Mouse (Mus musculus) limb, embryonic 10.5 days (tissue): Measurements from ENCODE around the gene Fbxl4. TPM values are rescaled to one million over a fixed set of nuclear protein-coding genes. Genes with fewer than 3 reads are reported as not detected.
A peak's percentile ranks its signal among the peaks of the same experiment; 100 is the strongest.

Experiments used
- DNase-seq: peaks from one replicate; pipeline ENCODE4 v3.0.0-alpha.2; 2017; ENCODE audit warnings: low spot score
- H3K27ac ChIP-seq: fragments of 300-500 bp; sonication (generic); 2 replicates; pipeline ENCODE4 v1.5.1; 2016; ENCODE audit warnings: mild to moderate bottlenecking
- H3K27me3 ChIP-seq: fragments of 300-500 bp; sonication (generic); 2 replicates; pipeline ENCODE4 v1.6.1; 2016; ENCODE audit warnings: low read depth, mild to moderate bottlenecking; ENCODE audit not compliant: poor library complexity, severe bottlenecking
- H3K36me3 ChIP-seq: fragments of 300-500 bp; sonication (generic); 2 replicates; pipeline ENCODE4 v1.6.1; 2016; ENCODE audit warnings: mild to moderate bottlenecking, moderate library complexity
- H3K4me1 ChIP-seq: fragments of 300-500 bp; sonication (generic); 2 replicates; pipeline ENCODE4 v1.6.1; 2016
- H3K4me3 ChIP-seq: fragments of 300-500 bp; sonication (generic); 2 replicates; pipeline ENCODE4 v1.5.1; 2016; ENCODE audit warnings: mild to moderate bottlenecking, moderate library complexity
- H3K9me3 ChIP-seq: fragments of 300-500 bp; sonication (generic); replicated peaks from 2 replicates; pipeline ENCODE4 v1.6.1; 2016; ENCODE audit warnings: mild to moderate bottlenecking
- WGBS: fragments of 180-500 bp; shearing (Covaris S2); methylation state at CpG from one replicate; pipeline ENCODE4 v1.1.7; 2016; 5-methylcytosine and 5-hydroxymethylcytosine counted together
- polyA plus RNA-seq: library from polyadenylated mRNA; unstranded; fragments of >200 nt; fragmentation: Nextera tagmentation; extraction: Ambion mirVana; gene quantifications from 2 replicates; pipeline ENCODE4 v1.2.1, GENCODE M21; 2016

Gene Fbxl4
- polyA plus RNA-seq, 1 experiment from 2014 or later: 7.0 TPM

DNA sequence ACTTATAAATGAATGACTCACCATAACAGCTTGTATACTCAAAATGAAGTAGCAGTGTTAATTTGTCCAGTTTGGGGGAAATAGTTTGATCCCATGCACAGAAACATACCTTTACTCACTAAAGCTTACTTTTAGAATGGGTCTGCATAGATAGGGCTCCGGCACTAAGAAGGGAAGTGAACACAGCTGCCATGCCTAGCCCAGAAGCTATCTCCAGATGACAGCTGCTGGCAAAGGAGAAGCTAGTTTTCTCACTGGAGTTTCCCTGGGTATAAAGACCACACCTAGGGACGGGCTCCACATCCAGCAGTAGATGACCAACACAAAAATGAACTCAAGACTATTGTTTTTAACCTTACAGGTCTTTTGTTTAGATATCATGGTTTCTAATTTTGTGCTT, 38.1 kb downstream of the Fbxl4 start:
- Histone ChIP-seq H3K27ac (no peak overlapping the region), H3K27me3 (no peaks in the 10 kb centered on the region), H3K4me1 (no peaks in the 10 kb centered on the region), H3K9me3 (no peaks in the 10 kb centered on the region), H3K36me3 (peaks cover 8% of the 10 kb centered on the region), H3K4me3 (no peak overlapping the region)
- DNase-seq: no peak
- 83% methylated on average over 2 of the region's 2 CpGs for WGBS

- DNase-seq: no peak
These were observed 39.2 kb downstream of the Fbxl4 start for GRCm38 (mm10) chr4:22396484-22397000.

GRCm38 (mm10) chr4:22397003-22397402, 39.7 kb downstream of the Fbxl4 start:
- no peaks in the 10 kb centered on the region for H3K27me3 ChIP-seq
- H3K4me1 ChIP-seq: no peaks in the 10 kb centered on the region
- H3K27ac ChIP-seq: no peak overlapping the region
- WGBS: 95% methylated on average over 5 of the region's 5 CpGs
- DNase-seq: no peak
- no peak overlapping the region for H3K4me3 ChIP-seq
- peaks cover 8% of the 10 kb centered on the region for H3K36me3 ChIP-seq
- H3K9me3 ChIP-seq: no peaks in the 10 kb centered on the region

More at GRCm38 (mm10) chr4:22396484-22397000, 39.2 kb downstream of the Fbxl4 start:
- Histone ChIP-seq H3K4me1 (no peaks in the 10 kb centered on the region), H3K36me3 (peaks cover 8% of the 10 kb centered on the region), H3K27ac (no peak overlapping the region), H3K4me3 (no peak overlapping the region), H3K27me3 (no peaks in the 10 kb centered on the region), H3K9me3 (no peaks in the 10 kb centered on the region)
- 100% methylated on average over 1 of the region's 1 CpGs for WGBS

DNA sequence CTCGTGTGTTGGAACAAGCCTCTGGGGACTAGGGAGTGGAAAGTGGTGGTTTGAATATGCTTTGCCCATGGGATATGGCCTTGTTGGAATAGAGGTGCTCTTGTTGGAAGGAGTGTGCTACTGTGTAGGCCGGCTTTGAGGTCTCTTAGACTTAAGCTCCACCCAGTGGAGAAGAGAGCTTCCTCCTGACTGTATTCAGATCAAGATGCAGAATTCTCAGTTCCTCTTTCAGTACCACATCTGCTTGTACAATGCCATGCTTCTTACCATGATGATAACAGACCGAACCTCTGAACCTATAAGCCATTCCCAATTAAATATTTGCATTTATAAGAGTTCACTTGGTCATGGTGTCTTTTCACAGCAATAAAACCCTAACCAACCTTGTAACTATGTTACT, 44.7 kb downstream of the Fbxl4 start:
- Histone ChIP-seq H3K36me3 (peaks cover 5% of the 10 kb centered on the region), H3K27me3 (no peaks in the 10 kb centered on the region), H3K4me3 (no peak overlapping the region), H3K4me1 (no peaks in the 10 kb centered on the region), H3K27ac (no peak overlapping the region), H3K9me3 (no peaks in the 10 kb centered on the region)
- no peak for DNase-seq
- WGBS: 93% methylated on average over 3 of the region's 3 CpGs

DNA sequence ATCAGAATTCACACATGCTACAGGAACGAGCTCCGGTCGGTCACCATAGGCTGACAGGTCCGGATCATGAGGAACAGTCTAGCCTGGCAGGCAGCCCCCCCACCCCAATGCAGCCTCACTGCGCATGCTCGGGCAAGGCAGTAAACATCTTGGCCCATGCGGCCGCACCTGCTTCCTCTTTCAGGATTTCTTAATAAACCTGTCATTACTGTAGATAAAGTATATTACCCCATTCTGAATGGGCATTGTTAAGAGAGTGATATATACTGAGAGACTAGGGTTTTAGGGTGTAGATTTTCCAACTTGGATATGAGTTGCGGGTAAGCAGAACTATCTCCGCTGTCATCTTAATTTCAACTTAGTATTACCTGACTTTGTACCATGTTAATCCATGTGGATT, 45.6 kb downstream of the Fbxl4 start:
- Histone ChIP-seq H3K27ac (no peak overlapping the region), H3K27me3 (no peaks in the 10 kb centered on the region), H3K4me1 (no peaks in the 10 kb centered on the region), H3K9me3 (no peaks in the 10 kb centered on the region), H3K36me3 (peaks cover 5% of the 10 kb centered on the region), H3K4me3 (no peak overlapping the region)
- 94% methylated on average over 10 of the region's 10 CpGs for WGBS
- no peak for DNase-seq

GRCm38 (mm10) chr4:22420627-22421026, 63.3 kb downstream of the Fbxl4 start:
- WGBS: 83% methylated on average over 2 of the region's 2 CpGs
- H3K4me1 ChIP-seq: no peaks in the 10 kb centered on the region

DNA sequence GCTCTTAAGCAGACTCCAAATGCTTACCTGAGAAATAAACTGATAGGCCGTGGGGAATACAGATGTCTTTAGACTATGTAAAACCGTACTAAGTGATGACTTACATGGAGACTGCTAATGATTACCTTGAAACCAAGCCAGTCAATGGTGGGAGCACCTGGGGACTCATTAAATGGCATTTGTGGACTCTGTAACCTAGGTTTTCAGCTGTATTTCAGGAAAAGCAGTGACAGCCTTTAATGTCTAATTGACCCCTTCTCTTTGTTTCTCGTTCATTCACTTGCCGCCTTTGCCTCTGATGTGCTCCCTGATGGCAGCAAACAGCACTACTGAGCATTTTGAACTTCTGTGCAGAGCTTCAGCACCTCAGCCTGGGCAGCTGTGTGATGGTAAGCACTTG, 65.1 kb downstream of the Fbxl4 start:
- H3K27ac ChIP-seq: no peak overlapping the region
- peaks cover 4% of the 10 kb centered on the region; the same call in 1 of the 2 replicates for H3K36me3 ChIP-seq
- H3K4me3 ChIP-seq: no peak overlapping the region
- H3K9me3 ChIP-seq: no peaks in the 10 kb centered on the region
- H3K27me3 ChIP-seq: no peaks in the 10 kb centered on the region
- DNase-seq: no peak
- no peaks in the 10 kb centered on the region for H3K4me1 ChIP-seq
- 81% methylated on average over 4 of the region's 4 CpGs for WGBS

More at GRCm38 (mm10) chr4:22420627-22421026, 63.3 kb downstream of the Fbxl4 start:
- Histone ChIP-seq H3K36me3 (peaks cover 2% of the 10 kb centered on the region; the same call in 1 of the 2 replicates), H3K27me3 (no peaks in the 10 kb centered on the region), H3K9me3 (no peaks in the 10 kb centered on the region), H3K4me3 (no peak overlapping the region), H3K27ac (no peak overlapping the region)
- DNase-seq: no peak

GRCm38 (mm10) chr4:22428150-22428549, 70.8 kb downstream of the Fbxl4 start:
- no peak for DNase-seq
- peaks cover 4% of the 10 kb centered on the region; the same call in 1 of the 2 replicates for H3K36me3 ChIP-seq
- no peaks in the 10 kb centered on the region for H3K4me1 ChIP-seq
- no peaks in the 10 kb centered on the region for H3K27me3 ChIP-seq
- no peak overlapping the region for H3K27ac ChIP-seq
- no peak overlapping the region for H3K4me3 ChIP-seq
- 92% methylated on average over 3 of the region's 3 CpGs for WGBS
- no peaks in the 10 kb centered on the region for H3K9me3 ChIP-seq

DNA sequence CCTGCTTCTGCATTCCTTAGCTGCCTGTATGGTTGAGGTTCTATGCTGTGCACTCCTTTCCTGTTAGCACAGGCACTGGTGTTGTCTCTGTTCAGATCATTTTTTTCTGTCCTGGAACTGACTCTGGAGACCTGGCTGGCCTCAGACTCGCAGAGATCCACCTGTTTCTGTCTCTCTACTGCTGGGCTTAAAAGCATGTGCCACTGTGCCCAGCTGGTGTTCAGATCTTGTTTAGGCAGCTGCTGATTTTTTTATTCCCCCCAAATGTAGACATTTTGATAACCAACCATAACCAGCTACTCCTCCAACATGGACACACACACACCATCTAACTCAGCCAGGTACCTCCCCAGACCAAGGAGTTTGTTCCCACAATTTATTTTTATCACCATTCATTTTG, 112.2 kb downstream of the Fbxl4 start:
- Histone ChIP-seq H3K27ac (no peak overlapping the region), H3K4me3 (no peak overlapping the region), H3K9me3 (no peaks in the 10 kb centered on the region), H3K27me3 (peaks cover 3% of the 10 kb centered on the region; the same call in 1 of the 2 replicates), H3K36me3 (no peaks in the 10 kb centered on the region), H3K4me1 (no peaks in the 10 kb centered on the region)
- DNase-seq: no peak
- 77% methylated on average over 1 of the region's 1 CpGs for WGBS

- Histone ChIP-seq H3K9me3 (no peaks in the 10 kb centered on the region), H3K27ac (peak overlapping the region; percentile 64), H3K27me3 (peaks cover 77% of the 10 kb centered on the region), H3K36me3 (no peaks in the 10 kb centered on the region), H3K4me1 (peaks cover 30% of the 10 kb centered on the region), H3K4me3 (peak overlapping the region; percentile 56)
- DNase-seq: peak; percentile 76
- under 1% methylated on average over 23 of the region's 23 CpGs for WGBS
These were observed 119.8 kb downstream of the Fbxl4 start for GRCm38 (mm10) chr4:22476967-22477710.

DNA sequence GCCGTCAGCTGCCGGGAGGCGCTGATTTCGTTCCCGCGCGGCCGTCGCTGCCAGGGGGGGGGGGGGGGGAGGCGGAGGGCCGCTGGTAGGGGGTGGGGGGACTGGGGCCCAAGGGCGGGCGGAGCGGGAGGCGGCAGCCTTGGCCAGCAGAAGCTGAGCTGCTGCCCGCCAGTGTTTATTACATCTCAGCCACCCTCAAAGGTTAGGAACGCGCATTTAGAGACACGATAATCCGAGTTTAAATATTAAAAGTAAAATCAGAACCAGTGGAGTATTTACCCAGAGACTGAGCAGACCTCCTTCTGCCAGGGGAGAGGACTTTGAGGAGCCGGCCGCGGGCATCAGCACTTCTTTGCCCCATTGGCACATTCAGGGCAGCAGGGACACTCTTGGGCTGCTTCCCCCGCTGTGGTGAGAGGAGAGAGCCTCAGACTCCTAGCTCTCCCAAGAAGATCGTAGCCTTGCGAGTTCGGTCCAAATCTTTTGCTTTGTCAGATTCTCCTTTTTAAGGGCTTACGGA, 120.4 kb downstream of the Fbxl4 start:
- DNase-seq: peak; percentile 60
- Histone ChIP-seq H3K27me3 (peaks cover 83% of the 10 kb centered on the region), H3K27ac (peak overlapping the region; percentile 64), H3K4me3 (peak overlapping the region; percentile 56), H3K9me3 (no peaks in the 10 kb centered on the region), H3K4me1 (peaks cover 30% of the 10 kb centered on the region), H3K36me3 (no peaks in the 10 kb centered on the region)
- under 1% methylated on average over 22 of the region's 28 CpGs for WGBS

DNA sequence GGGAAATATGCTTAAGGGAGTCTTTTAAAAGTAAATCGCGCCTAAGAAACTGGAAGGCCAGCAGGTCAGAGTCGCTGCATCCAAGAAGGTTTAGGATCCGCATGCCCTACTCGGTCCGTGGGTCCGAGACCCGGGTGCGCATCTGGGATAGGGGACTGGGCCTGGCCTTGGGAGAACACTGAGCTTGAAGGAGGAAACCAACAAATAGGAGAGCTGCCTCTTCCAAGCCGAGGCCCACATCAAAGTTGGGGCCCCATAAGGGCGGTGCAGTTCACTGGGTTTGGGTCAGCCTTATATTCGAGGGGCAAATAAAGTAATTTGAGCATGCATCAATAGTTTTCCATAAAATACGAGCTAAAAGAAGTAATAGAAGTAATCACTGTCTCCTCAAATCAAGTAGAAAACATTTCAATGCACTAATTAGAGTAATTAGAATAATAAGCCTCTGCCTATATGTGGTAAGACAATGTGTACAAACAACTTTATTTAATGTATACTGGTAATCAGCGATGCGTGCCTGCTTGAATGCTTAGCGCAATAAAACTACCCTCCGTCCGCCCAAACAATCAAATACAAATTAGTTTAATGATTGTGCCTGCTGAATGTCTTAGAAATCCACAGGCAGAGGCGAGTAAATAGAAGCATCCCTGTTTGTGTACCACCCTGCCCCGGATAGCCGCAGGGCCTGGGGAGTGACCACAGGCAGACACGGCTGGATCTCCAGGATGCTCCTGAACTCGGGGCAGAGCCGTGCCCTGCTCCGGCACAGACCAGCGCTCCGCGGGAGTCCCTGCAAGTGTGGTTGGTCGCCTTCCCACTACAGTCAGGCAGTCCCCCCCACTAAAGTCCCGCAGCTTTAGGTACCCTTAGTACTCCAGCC, 121.4 kb downstream of the Fbxl4 start:
- under 1% methylated on average over 30 of the region's 30 CpGs for WGBS
- Histone ChIP-seq H3K27me3 (peaks cover 93% of the 10 kb centered on the region), H3K36me3 (no peaks in the 10 kb centered on the region), H3K9me3 (no peaks in the 10 kb centered on the region), H3K4me3 (peak overlapping the region; percentile 34), H3K27ac (no peak overlapping the region), H3K4me1 (peaks cover 30% of the 10 kb centered on the region)
- DNase-seq: peak; percentile 55
